Mouse (Mus musculus): ENCODE results near the gene Os9.

Os9 gene

DNA sequence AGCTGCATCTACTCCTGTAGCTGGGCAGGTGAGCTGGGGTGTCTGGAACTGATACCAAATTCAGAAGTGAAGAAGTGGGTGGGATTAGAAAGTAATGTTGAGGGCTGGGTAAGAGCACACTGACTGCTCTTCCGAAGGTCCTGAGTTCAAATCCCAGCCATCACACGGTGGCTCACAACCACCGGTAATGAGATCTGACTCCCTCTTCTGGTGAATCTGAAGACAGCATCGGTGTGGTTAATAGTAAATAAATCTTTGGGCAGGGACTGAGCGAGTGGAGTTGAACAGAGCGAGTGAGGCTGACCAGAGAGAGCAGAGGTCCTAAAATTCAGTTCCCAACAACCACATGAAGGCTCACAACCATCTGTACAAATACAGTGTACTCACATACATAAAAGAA, 35.3 kb downstream of the Os9 start:
- H3K36me3 ChIP-seq (ENCODE audit: control insufficient read depth, insufficient read depth, low read length, poor library complexity, severe bottlenecking) = peaks cover 18% of the 10 kb centered on the region
- DNase-seq (ENCODE audit: low read depth, low spot score) = no peak

DNA sequence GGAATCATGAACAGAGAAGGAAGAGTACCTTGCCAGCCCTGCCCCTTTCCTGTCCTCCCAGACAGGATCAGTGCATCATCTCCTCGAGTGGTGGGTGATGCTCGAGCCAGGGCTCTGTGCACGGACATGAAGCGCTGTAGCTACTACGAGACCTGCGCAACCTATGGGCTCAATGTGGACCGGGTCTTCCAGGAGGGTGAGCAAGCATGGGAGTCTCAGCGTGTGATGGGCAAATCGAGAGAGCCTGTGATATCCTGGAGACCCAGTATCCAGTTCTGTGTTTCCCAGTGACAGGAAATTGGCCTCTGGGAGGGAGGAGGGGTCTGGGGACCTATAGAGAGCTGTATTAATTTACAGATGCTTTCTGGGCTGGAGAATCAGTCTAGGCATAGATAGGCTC, 35.9 kb downstream of the Os9 start:
- Histone ChIP-seq H3K27me3 (ENCODE audit: control insufficient read depth, insufficient read depth, low read length, poor library complexity, severe bottlenecking) (no peaks in the 10 kb centered on the region), H3K36me3 (ENCODE audit: control insufficient read depth, insufficient read depth, low read length, poor library complexity, severe bottlenecking) (peaks cover 16% of the 10 kb centered on the region)
- no peak for DNase-seq (ENCODE audit: low read depth, low spot score)

More for the DNA sequence above, 35.3 kb downstream of the Os9 start:
- H3K27me3 ChIP-seq (ENCODE audit: control insufficient read depth, insufficient read depth, low read length, poor library complexity, severe bottlenecking) = no peaks in the 10 kb centered on the region

DNA sequence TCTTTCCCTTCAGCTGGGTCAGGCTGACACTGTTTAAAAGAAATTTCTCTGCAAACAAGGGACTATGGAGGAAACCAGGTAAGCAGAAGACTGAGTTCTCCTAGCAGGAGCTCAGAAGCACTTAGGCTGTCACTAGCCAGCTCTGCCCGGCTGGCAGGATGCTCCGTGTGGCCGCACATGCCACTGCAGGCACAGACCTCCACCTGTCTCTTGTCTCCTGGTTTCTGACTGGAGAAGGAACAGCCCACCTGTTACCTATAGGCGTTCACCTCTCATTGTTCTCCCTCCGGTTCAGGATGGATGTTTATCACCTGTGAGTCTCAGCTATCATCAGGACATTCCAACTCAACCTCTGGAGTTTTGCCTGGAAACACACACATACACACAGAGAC, 37.0 kb downstream of the Os9 start:
- Histone ChIP-seq H3K27me3 (ENCODE audit: control insufficient read depth, insufficient read depth, low read length, poor library complexity, severe bottlenecking) (no peaks in the 10 kb centered on the region), H3K36me3 (ENCODE audit: control insufficient read depth, insufficient read depth, low read length, poor library complexity, severe bottlenecking) (peaks cover 18% of the 10 kb centered on the region)
- DNase-seq (ENCODE audit: low read depth, low spot score) = no peak

DNA sequence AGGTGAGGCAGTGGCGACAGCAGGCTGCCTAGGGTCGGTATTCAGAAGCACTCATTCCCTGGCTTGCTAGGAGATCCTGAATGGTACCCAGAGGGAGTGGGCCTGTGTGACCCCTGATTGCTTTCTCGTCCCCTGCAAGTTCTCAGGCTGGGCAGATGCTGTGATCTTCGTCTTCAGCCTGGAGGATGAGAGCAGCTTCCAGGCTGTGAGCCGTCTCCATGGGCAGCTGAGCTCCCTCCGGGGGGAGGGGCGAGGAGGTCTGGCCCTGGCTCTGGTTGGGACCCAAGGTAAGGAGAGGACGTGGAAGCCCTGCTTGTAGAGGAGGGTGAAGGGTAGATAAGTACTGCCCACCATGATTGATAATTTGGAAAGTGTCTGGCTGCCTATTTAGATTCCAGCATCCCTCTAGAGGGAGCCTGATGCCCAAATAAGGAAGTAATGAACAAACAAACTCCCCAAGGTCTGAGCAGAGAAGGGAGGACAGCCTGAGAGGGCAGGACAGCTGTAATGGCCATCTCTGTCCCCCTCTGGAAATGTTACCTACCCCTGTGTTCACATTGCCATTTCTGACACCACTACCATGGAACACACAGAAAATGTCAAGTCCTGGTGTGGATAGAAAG, 37.5 kb downstream of the Os9 start:
- Histone ChIP-seq H3K36me3 (ENCODE audit: control insufficient read depth, insufficient read depth, low read length, poor library complexity, severe bottlenecking) (peaks cover 18% of the 10 kb centered on the region), H3K27me3 (ENCODE audit: control insufficient read depth, insufficient read depth, low read length, poor library complexity, severe bottlenecking) (no peaks in the 10 kb centered on the region)
- no peak for DNase-seq (ENCODE audit: low read depth, low spot score)

DNA sequence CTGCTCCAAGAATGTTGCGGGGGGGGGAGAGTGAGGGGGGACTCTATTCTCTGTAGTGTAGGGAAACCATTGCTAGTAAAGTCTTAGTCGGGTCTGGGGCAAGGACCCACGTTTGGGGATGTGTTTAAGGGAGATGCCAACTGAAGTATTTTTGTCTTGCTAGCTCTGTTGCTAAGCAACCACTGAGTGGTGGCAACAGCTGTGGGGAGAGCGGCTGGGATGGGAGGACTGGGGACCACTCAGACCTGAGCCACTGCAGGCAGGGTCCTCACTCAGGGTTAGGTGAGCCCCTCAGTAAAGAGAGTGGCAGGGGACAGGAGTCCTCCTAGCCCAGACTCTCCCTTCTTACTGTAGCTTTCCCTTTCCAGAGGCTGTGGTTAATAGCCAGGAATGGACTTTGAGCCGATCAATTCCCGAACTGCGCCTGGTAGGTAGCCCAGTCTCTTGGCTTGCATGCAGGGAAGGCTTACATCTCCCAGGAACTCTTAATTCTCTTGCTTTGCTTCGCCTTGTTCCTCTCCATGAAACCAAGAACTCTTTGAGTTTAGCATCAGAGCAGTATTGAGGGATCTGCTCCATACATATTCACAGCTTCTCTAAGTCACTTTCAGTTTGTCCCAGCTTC, 38.8 kb downstream of the Os9 start:
- H3K27me3 ChIP-seq (ENCODE audit: control insufficient read depth, insufficient read depth, low read length, poor library complexity, severe bottlenecking) = no peaks in the 10 kb centered on the region
- H3K36me3 ChIP-seq (ENCODE audit: control insufficient read depth, insufficient read depth, low read length, poor library complexity, severe bottlenecking) = peaks cover 13% of the 10 kb centered on the region
- DNase-seq (ENCODE audit: low read depth, low spot score) = no peak

DNA sequence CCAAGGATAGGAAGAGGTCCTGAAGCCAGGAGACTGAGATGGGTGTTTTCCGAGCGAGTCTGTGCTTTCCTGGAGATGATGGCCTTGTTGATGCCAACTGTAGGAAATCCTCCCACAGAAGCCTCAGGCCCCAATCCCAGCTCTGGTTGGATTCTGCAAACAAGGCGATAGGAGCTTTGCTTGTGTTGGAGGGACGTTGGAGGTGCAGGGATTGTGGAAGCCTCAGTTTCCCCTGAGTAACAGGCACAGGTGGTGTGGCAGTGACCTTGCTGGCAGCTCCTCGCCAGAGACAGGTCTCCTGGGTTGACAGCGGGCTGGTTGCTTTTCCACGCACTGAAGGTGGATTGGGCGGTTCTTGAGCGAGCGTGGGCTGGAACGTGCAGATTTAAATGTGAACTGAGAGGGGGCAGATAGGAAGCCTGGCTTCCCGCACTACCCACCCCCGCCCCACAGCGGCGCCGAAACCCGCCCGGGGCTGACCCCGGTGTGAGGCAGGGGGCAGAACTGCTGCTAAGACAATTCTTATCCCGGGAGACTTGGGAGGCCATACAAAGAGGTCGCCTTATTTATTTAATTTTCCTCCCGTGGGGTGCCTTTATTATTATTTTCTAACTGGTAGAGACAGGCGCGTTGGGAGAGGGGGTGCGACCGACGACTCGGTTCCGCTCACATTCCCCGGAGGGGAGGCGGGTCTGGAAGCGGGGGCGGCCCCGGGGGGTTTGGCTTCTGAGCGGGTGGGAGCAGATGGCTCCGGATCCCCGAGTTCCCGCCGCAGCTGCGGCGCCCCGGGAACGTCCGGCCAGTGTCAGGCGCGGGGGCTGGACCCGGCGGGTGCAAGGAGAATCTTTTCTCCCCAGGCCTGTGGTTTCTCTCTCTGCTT, 39.8 kb downstream of the Os9 start:
- Histone ChIP-seq H3K27me3 (ENCODE audit: control insufficient read depth, insufficient read depth, low read length, poor library complexity, severe bottlenecking) (no peaks in the 10 kb centered on the region), H3K36me3 (ENCODE audit: control insufficient read depth, insufficient read depth, low read length, poor library complexity, severe bottlenecking) (peaks cover 13% of the 10 kb centered on the region)
- no peak for DNase-seq (ENCODE audit: low read depth, low spot score)

DNA sequence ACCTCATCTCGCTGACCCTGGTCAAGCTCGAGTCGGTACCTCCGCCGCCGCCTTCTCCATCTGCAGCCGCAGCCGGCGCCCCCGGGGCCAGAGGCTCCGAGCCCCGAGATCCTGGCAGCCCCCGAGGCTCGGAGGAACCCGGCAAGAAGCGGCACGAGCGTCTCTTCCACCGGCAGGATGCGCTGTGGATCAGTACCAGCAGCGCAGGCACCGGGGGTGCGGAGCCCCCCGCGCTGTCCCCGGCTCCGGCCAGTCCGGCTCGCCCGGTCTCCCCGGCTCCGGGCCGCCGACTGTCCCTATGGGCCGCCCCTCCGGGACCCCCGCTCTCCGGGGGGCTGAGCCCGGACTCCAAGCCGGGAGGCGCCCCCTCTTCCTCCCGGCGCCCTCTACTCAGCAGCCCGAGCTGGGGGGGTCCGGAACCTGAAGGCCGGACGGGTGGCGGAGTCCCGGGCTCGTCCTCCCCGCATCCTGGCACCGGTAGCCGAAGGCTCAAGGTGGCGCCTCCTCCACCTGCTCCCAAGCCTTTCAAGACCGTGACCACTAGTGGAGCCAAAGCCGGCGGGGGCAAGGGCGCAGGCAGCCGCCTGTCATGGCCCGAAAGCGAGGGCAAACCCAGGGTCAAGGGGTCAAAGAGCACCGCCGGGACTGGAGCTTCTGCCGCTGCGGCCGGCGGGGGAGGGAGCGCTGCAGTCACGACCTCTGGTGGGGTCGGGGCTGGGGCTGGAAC, 41.1 kb downstream of the Os9 start:
- no peak for DNase-seq (ENCODE audit: low read depth, low spot score)
- Histone ChIP-seq H3K27me3 (ENCODE audit: control insufficient read depth, insufficient read depth, low read length, poor library complexity, severe bottlenecking) (no peaks in the 10 kb centered on the region), H3K36me3 (ENCODE audit: control insufficient read depth, insufficient read depth, low read length, poor library complexity, severe bottlenecking) (peaks cover 13% of the 10 kb centered on the region)

DNA sequence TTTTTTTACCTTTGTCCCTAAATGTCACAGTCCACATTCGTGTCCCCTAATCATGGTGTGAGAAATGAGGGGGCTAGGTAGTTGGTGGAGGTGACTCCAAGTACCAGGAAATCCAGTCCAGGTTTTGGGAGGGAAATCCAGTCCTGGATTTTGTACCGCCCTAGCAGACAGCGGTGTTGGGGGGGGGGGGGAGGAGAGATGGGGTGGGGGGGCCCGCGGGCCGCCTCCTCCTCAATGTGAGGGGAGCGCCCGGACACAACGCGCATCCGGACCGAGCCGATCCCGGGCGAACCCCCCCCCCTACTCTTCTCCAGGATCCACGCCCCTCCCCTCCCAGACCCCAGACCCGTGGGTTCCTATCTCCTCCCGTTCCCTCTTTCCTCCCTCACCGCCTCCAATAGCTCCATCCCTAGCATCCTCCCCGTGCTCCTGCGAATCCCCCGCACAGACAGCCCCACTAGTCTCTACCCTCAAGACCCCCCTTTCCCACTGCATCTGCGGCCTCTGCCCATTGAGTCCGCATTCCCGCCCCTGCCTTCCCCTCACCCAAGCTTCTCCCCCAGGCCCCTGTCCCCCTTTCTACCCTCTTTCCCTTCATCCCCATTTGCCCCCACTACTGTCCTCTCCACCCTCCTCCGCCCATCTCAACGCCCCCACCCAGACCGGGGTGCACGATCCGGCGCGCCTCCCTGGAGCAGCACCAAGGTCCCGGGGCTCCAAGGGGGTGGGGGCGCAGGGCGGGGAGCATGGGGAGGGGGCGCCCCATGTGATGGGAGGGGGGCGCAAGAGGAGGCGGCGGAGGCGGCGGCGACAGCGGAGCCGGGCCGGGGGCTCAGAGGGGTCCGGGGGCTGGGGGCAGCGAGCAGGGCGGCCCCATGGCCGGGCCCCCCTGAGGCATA, 42.0 kb downstream of the Os9 start:
- peaks cover 13% of the 10 kb centered on the region for H3K36me3 ChIP-seq (ENCODE audit: control insufficient read depth, insufficient read depth, low read length, poor library complexity, severe bottlenecking)
- no peaks in the 10 kb centered on the region for H3K27me3 ChIP-seq (ENCODE audit: control insufficient read depth, insufficient read depth, low read length, poor library complexity, severe bottlenecking)
- DNase-seq (ENCODE audit: low read depth, low spot score) = no peak

DNA sequence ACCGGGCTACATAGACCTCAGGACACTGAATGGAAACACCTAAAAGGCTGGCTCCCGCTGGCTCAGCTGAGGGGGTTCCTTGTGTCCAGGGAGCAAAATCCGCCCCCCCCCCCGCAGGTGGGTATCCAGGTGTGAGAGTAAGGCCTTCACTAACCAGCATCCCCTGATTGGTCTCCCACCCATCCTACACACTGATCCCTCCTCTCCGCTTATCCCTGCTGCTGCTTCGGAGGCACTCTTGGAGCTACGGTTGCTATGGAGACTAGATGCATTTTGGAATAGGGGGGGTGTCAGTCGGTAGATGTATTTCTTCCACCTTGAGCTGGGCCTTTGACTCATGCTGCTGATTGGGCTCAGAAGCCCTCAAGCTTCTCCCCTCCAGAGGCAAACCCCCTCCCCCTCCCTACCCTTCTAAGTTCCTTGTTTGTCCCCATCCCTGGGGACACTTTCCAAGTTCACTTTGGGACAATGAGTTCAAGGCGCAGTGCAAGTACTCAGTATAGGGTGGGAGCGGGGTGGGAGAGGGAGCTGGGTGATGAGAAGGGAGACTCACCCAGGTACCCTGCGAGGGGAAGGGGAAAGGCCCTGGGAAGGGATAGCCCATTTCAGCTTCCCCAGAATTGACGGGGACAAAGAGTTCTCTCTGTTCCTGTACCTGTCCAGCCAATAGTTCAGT, 42.8 kb downstream of the Os9 start:
- Histone ChIP-seq H3K27me3 (ENCODE audit: control insufficient read depth, insufficient read depth, low read length, poor library complexity, severe bottlenecking) (no peaks in the 10 kb centered on the region), H3K36me3 (ENCODE audit: control insufficient read depth, insufficient read depth, low read length, poor library complexity, severe bottlenecking) (peaks cover 13% of the 10 kb centered on the region)
- DNase-seq (ENCODE audit: low read depth, low spot score) = no peak

DNA sequence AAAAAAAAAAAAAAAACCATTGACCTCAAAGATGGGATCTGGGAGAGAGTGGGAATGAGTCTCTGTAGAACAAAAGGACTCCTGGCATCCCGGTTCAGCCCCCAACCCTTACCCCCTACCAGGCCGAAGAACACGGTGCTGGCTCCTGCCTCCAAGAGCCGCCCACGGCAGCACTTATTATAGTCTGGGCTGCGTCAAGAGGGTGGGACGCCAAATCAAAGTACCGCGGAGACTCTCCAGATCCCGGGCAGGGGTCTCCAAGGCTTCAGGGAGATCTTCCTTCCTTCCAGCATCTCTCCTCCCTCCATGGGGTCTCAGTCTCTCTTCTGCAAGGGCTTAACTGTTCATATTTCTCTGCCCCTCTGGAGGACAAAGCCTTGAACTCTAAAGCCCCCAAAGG, 43.4 kb downstream of the Os9 start:
- no peak for DNase-seq (ENCODE audit: low read depth, low spot score)
- no peaks in the 10 kb centered on the region for H3K27me3 ChIP-seq (ENCODE audit: control insufficient read depth, insufficient read depth, low read length, poor library complexity, severe bottlenecking)
- H3K36me3 ChIP-seq (ENCODE audit: control insufficient read depth, insufficient read depth, low read length, poor library complexity, severe bottlenecking) = peaks cover 11% of the 10 kb centered on the region

DNA sequence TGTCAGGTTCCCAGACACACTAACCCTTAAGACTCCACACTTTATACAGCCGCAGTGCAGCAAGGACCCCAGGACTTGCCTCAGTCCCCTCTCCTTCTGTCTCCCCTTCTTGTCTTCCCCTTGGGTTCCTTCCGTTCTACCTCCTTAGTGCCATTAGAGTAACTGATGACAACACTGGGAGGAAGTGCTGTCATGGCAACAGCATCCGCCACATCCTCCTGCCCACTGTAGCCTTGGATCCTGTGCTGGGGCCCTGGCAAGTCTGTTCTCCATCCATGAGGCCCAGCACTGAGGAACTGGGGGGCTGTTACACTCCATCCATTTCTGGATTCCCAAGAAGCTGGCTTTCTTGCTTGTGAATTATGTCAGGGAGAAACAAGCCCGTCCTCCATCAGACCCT, 44.8 kb downstream of the Os9 start:
- Histone ChIP-seq H3K36me3 (ENCODE audit: control insufficient read depth, insufficient read depth, low read length, poor library complexity, severe bottlenecking) (peaks cover 11% of the 10 kb centered on the region; the same call in 1 of the 2 replicates), H3K27me3 (ENCODE audit: control insufficient read depth, insufficient read depth, low read length, poor library complexity, severe bottlenecking) (no peaks in the 10 kb centered on the region)
- DNase-seq (ENCODE audit: low read depth, low spot score) = peak; percentile 83

DNA sequence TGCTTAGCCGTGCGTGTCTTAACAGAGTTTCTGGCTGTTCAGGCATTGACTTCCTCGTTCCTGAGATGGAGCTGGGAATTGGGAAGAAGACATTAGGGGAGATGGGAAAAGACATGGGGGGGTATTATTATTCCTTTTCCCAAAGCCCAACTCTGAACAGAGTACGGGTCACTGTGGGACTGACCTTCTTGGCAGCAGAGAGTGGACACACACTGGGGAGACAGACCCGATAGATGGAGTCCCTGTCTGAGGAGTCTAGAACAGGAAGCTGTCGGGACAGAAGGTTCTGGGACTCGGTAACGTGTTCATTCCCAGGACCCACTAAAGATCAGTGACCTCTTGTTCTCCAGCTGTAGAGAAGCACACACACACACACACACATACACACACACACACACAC, 45.3 kb downstream of the Os9 start:
- H3K27me3 ChIP-seq (ENCODE audit: control insufficient read depth, insufficient read depth, low read length, poor library complexity, severe bottlenecking) = no peaks in the 10 kb centered on the region
- H3K36me3 ChIP-seq (ENCODE audit: control insufficient read depth, insufficient read depth, low read length, poor library complexity, severe bottlenecking) = peaks cover 11% of the 10 kb centered on the region; the same call in 1 of the 2 replicates
- peak; percentile 16 for DNase-seq (ENCODE audit: low read depth, low spot score)

DNA sequence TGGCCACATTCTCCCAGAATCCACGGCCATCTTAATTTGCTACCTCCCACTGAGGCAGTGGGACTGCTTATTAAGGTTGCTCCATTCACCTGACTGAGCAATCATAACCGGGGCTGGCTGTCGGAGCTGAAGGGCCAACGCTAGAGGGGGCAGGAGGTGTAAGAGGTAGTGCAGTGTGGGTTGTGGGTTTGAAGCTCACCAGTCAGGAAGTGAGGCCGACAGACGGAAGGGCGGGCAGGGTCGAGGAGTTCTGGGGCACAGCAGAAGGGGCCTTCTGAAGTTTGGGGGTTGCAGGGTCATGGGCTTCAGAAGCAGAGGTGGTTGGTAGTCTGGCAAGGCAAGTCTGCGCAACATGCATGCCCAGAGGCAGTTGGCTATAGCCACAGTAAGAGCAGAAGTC, 45.9 kb downstream of the Os9 start, which contains the start of gene Agap2:
Gene Agap2, plus strand, starts transcription at position 205 of the 400 bp plus-strand sequence.
- H3K27me3 ChIP-seq (ENCODE audit: control insufficient read depth, insufficient read depth, low read length, poor library complexity, severe bottlenecking) = no peaks in the 10 kb centered on the region
- DNase-seq (ENCODE audit: low read depth, low spot score) = peak; percentile 87

More for the DNA sequence above, 45.9 kb downstream of the Os9 start, which contains the start of gene Agap2:
- peaks cover 9% of the 10 kb centered on the region; the same call in 1 of the 2 replicates for H3K36me3 ChIP-seq (ENCODE audit: control insufficient read depth, insufficient read depth, low read length, poor library complexity, severe bottlenecking)
